8 mouse cellular contexts compared by ENCODE assay signal in genomic region chr11:5469084-5469483, GRCm38 (mm10). TPM values are rescaled to one million over a fixed set of nuclear protein-coding genes. Genes with fewer than 3 reads are reported as not detected.
A peak's percentile ranks its signal among the peaks of the same experiment; 100 is the strongest.
DNase-seq lines count a peak whose midpoint lies in the region; ATAC-seq lines count a peak whose summit lies in the region.

No protein-coding gene starts in this region.

- H3K4me2 ChIP-seq in midbrain, embryonic 16.5 days (ENCODE audit: low read length): no peak overlapping the region

- 78% methylated on average over 3 of the region's 3 CpGs for WGBS in midbrain, embryonic 10.5 days
- 86% methylated on average over 3 of the region's 3 CpGs for WGBS in midbrain, embryonic 16.5 days

- H3K27ac ChIP-seq in midbrain, embryonic 10.5 days (replicated peaks): no peak overlapping the region
- H3K27ac ChIP-seq in midbrain, embryonic 16.5 days (ENCODE audit: low read length): no peak overlapping the region

- no peaks in the 10 kb centered on the region for H3K4me1 ChIP-seq in midbrain, embryonic 10.5 days
- H3K4me1 ChIP-seq in midbrain, embryonic 16.5 days (ENCODE audit: control insufficient read depth, insufficient read depth, low read length): no peaks in the 10 kb centered on the region

- no peaks in the 10 kb centered on the region for H3K9me3 ChIP-seq in midbrain, embryonic 10.5 days (replicated peaks)
- no peaks in the 10 kb centered on the region for H3K9me3 ChIP-seq in midbrain, embryonic 16.5 days (replicated peaks; ENCODE audit: control insufficient read depth, low read length, poor library complexity, severe bottlenecking)

- no peaks in the 10 kb centered on the region for H3K36me3 ChIP-seq in midbrain, embryonic 10.5 days
- H3K36me3 ChIP-seq in midbrain, embryonic 16.5 days (ENCODE audit: control insufficient read depth, insufficient read depth, low read length): no peaks in the 10 kb centered on the region

- ATAC-seq in midbrain, embryonic 16.5 days: no peak

- H3K4me3 ChIP-seq in midbrain, embryonic 10.5 days: no peak overlapping the region
- no peak overlapping the region for H3K4me3 ChIP-seq in midbrain, embryonic 16.5 days (ENCODE audit: low read depth, low read length)

- DNase-seq in gastrocnemius, adult 18-20 months (ENCODE audit: low spot score): peak; percentile 39
- DNase-seq in gastrocnemius, postnatal 25 days: no peak
- peak; percentile 44 for DNase-seq in midbrain, embryonic 10.5 days (ENCODE audit: low spot score)
- DNase-seq in NIH3T3 (ENCODE audit: low read depth): peak; percentile 50
- DNase-seq in heart, postnatal 36 days: peak; percentile 45 to 71
- peak; percentile 80 for DNase-seq in naive thymus-derived CD4-positive, alpha-beta T cell, adult 2 months (ENCODE audit: low read depth)
- no peak for DNase-seq in ovary, postnatal 10 days (ENCODE audit: low spot score)

- intact Hi-C loops in heart, postnatal 36 days (cut with DNase I): no loop called here

- H3K27me3 ChIP-seq in midbrain, embryonic 10.5 days (ENCODE audit: low read depth, poor library complexity, severe bottlenecking): no peaks in the 10 kb centered on the region
- H3K27me3 ChIP-seq in midbrain, embryonic 16.5 days (ENCODE audit: control insufficient read depth, insufficient read depth, low read depth, low read length): no peaks in the 10 kb centered on the region

- H3K9ac ChIP-seq in midbrain, embryonic 16.5 days (ENCODE audit: low read depth, low read length): no peak overlapping the region

RNA-seq across cellular contexts. Expression of gene Znrf3, which starts 24.4 kb away (rescaled TPM):
- total RNA-seq in gastrocnemius, adult 18-20 months (2021): 1 to 10 TPM; 5.0 to 7.4 TPM
- total RNA-seq in gastrocnemius, postnatal 25 days (2021): 1 to 10 TPM; 5.1 to 6.1 TPM
- polyA plus RNA-seq in midbrain, embryonic 10.5 days (2016; fragmentation: Nextera tagmentation; extraction: Ambion mirVana): 12.2 and 12.8 TPM in 2 replicates
- 7.7 and 9.0 TPM in 2 replicates for polyA plus RNA-seq in midbrain, embryonic 16.5 days (2015; fragmentation: Nextera tagmentation; extraction: Ambion mirVana)
- 1 to 10 TPM; 8.7 to 9.1 TPM for total RNA-seq in heart, postnatal 36 days (2021)

RNA-seq across cellular contexts. Expression of gene Xbp1, which starts 51.4 kb away (rescaled TPM):
- 10 to 100 TPM; 64.1 to 66.8 TPM for total RNA-seq in gastrocnemius, adult 18-20 months (2021)
- 10 to 100 TPM; 53.0 to 60.9 TPM for total RNA-seq in gastrocnemius, postnatal 25 days (2021)
- polyA plus RNA-seq in midbrain, embryonic 10.5 days (2016; fragmentation: Nextera tagmentation; extraction: Ambion mirVana): 106 and 131 TPM in 2 replicates
- 145 and 156 TPM in 2 replicates for polyA plus RNA-seq in midbrain, embryonic 16.5 days (2015; fragmentation: Nextera tagmentation; extraction: Ambion mirVana)
- 10 to 100 TPM; 59.2 to 65.2 TPM for total RNA-seq in heart, postnatal 36 days (2021)

Comparison
In these comparisons a context has a peak if more than half of its experiments do, and no peak if none do; other contexts are left out.
1. DNase-seq: peak in gastrocnemius, adult 18-20 months (single experiment), midbrain, embryonic 10.5 days (single experiment), NIH3T3 (single experiment), heart, postnatal 36 days (2 of 2) and naive thymus-derived CD4-positive, alpha-beta T cell, adult 2 months (single experiment); none in gastrocnemius, postnatal 25 days (single experiment) and ovary, postnatal 10 days (single experiment).